Mouse (Mus musculus) cortical plate, adult 2 months (tissue): ENCODE results near the gene Fkrp.

Experiments
- CTCF ChIP-seq: fragments of 200-500 bp; IDR thresholded peaks from 2 replicates; pipeline ENCODE4 v1.5.1; 2011; ENCODE audit warnings: mild to moderate bottlenecking, control low read depth, low read length; ENCODE audit not compliant: insufficient read depth; ENCODE audit errors: extremely low read depth
- POLR2A ChIP-seq: fragments of 200-500 bp; IDR thresholded peaks from 2 replicates; pipeline ENCODE4 v1.6.1; 2011; ENCODE audit warnings: mild to moderate bottlenecking, low read length, control low read depth; ENCODE audit not compliant: insufficient read depth; ENCODE audit errors: extremely low read depth

- TF ChIP-seq CTCF (peak; percentile 53), POLR2A (no peak)
Observed at GRCm38 (mm10) chr7:16858336-16858735, 41.8 kb upstream of the Fkrp start.
